Mouse (Mus musculus) monocyte, adult 5-6 weeks (primary cell): ENCODE data around the gene Tmem108. TPM values are rescaled to one million over a fixed set of nuclear protein-coding genes. Genes with fewer than 3 reads are reported as not detected.
A peak's percentile ranks its signal among the peaks of the same experiment; 100 is the strongest.

Source experiments
- ATAC-seq: fragments of 153-309, 156-312 bp; replicated peaks from 2 replicates; pipeline ENCODE4 v1.8.0; 2017; ENCODE audit warnings: mild to moderate bottlenecking; ENCODE audit not compliant: low TSS enrichment, insufficient number of reproducible peaks, severe bottlenecking, poor library complexity, low FRiP score
- total RNA-seq: library from RNA; stranded (forward); fragments of 200-1000, 200-491, 200-594 nt; gene quantifications from 3 replicates; pipeline ENCODE4 v1.2.3, GENCODE M21; 2017

Gene Tmem108
- total RNA-seq, 1 experiment from 2014 or later, result 0.48 TPM

DNA sequence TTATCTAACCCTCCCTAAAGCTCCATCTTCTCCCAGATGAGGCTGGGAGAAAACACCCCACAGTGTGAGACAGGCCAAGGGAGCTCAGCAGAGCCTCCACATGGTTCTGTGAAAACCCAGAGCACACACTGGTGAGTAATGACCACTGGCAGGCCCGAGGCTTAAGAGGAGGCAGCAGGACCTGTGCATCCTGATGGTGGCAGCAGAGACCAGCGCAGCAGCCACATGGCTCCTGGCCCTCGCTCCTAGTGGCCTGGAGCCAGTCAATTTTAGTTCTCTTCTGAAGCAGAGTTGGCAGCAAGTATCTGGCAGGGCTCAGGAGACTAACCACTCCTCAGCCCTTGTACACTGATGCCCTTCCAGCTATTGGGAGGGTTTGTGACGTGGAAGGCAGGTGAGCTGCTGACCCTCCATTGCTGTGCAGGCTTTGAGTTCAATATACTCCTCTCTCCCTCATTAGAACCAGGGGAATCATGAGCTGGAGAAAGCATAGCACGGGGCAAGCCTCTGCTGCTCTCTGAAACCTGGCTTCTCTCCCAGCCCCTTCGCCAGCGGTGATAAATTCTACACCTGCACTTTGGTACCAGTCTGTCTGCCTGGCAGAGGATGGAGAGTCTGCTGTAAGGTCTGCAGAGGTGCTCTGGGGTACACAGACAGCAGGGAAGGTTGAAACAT is 267.2 kb downstream of the Tmem108 start:
- ATAC-seq, result no peak

DNA sequence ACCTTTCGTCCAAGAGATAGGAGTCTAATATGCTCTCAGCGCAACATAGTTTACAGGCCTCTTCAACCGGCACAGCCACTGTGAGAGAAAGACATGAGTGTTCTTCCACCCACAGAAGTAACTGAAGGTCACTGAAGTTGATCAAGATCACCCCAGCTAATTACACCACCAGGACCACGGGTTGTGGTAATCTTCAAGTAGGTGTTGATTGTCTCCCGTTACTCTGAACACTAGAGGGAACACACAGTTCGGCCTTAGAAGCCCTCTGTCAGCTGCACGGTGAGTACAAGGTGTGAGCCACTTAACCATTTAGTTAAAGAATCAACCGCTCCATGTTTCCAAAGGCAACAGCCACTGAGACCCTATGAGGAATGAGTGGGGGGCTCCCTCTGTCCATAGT is 269.7 kb downstream of the Tmem108 start:
- ATAC-seq, result no peak

DNA sequence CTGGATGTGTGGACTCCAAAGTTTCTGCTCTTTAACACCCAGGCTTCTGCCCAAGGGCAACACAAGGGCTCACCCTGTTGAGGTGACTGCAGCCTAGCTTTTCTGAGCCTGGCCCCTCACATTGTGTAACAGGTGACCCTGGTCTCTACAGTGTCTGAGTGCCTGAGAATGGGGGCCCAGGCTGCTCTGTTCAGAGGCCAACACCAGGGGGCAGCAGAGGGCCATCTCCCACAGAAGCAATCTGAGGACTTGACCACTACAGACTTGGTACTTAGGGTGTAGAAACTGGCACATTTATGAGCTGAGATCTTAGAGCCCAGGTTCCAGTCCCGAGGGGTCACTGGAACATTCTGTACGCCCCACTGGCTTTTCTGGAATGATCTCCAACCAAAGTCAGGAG is 271.2 kb downstream of the Tmem108 start:
- ATAC-seq, result peak; percentile 47; the same call in 1 of the 2 replicates

DNA sequence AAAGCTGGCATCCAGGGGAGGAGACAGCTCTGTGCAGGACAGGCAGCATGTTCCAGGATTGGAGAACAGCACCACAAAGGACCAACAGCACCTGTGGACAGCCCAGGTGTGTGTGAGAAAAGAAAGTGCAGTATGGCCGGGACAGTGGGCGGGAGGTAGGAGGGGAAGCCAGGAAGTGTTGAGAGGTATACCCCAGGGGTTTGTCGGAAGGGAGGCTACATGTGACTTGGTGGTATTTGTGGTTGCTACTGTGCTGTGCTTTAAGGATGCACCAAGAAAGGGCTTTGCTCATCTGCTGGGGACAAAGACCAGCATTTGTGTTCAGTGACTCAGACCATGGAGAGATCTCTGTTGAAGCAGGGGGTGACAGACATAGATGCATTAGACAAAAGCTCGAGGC is 271.8 kb downstream of the Tmem108 start:
- ATAC-seq, result no peak

DNA sequence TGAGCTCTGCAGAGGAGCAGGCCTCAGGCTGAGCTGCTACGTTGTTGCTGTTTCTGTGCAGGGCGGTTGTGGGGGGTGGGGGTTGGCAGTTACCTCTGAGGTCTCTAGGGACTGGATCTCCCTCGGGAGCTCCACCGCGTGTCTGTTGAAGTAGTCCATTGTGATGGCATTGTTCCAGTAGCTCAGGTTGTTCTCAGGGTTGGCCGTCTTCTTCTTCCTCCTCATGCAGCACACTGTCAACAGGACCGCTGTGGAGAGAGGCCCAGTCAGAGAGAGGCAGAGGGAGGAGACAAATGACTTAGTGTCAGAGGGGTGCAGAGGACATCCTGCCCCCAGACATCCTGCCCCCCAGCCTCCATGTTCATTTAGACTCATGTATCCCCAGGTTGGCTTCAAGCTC is 272.5 kb downstream of the Tmem108 start:
- no peak for ATAC-seq

DNA sequence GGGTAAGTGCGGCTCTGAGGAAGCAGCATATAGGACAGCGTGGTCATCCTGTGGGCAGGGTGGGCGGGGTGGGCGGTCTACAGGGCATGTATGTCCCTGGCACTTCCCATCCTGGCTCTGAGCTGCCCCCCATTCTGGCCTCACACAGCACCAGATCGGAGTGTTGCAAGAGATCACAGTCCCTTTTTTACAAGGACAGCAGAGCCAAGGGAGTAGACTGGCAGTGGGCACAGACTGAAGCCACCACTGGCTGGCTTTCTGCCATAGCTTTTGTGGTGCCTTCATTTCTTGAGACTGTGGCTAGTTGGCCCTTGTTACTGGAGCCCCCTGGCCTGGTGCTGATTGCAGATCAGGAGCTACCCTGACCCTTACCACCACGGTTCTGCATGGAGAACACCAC is 275.4 kb downstream of the Tmem108 start:
- no peak for ATAC-seq

DNA sequence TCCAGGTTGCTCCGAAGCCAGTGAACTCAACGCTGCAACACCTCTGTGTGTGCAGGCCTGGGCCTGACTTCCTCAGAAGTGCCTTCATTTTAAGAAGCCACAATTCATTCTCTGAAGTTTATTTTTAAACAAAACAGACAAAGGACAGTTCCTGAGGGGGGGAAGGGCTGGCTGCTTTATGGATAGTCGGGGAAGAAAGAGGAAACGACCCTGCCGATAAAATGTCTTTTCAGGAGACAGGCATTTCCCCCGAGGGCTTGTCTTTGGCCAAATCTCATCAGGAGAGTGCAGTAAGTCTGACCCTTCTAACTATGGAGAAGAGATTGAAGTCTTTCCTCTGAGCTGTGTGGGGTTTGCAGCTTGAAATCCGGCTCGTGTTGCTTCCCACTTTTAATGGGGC is 276.0 kb downstream of the Tmem108 start:
- no peak for ATAC-seq

DNA sequence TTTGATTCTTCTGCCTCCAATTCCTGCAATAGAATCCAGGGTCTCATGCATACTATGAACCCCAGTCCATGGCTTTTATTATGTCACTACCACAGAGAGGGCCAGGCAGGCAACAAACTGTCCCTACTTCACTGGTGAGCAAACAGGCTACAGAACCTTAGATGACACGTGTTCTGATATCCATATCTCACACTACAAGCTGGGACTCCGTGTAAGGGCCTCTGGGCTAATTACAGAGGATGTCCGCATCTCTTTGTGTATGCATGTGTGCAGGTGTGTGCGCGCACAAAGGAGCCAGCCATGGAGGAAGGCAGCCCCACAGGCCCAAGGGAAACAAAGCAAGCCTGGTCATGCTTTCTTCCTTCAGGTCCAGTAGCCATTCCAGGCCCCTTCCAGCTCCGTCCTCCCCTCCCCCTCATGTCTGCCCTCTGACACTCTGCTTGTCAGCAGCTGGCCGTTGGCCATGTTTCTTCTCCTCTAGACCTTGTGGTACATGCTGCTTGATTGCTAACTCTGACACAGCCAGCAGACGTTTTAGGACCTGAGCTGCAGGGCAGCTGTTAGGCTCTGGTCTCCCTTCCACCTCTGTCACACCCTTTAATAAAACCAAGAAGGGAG is 280.9 kb downstream of the Tmem108 start:
- no peak for ATAC-seq

DNA sequence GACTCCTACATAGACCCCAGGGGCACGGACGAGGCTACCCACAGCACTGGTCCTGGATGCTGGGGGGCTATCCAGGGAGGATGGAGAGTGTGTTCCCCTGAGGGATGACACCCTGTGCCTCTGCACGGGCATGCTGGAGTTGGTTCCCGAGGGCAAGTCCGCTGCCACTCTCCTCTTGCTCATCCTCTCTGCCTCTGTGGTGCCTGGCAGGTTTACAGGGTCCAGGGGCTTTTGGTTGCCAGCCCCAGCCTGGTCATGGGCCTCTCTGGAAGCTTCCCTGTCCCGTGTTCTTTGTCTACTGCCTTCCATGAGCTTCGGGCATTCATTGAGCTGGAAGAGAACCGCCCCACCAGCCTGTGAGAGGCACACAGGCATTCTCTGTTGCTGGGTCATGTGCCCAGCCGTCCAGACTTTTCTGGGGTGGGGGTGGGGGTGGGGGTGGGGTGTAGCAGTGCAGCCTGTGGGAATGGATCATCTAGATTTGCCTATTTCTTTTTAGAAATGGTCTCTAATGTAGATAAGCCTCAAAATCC is 281.5 kb downstream of the Tmem108 start, which contains the start of gene Bfsp2:
Bfsp2 (minus strand) TSS at position 377 of the 533 bp plus-strand sequence.
- ATAC-seq, result no peak

DNA sequence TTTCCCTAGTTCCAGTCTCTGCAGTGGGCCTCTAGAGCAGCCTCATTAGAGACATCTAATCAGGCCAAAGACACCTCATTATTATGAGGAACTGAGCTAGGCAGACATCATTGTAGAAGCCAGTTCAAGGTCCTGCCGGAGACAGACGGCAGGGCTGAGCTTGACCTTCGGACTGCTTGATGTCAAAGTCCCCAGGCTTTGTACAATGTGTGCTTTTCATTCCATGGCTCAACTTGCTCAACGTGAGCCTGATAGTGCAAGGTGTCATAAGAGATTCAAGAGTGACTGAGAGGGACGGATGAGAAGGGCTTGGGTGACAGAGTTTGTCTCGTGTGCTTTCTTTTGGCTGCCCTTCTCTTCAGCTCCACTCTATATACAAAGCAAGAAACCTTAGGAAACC is 286.2 kb downstream of the Tmem108 start:
- ATAC-seq, result no peak

DNA sequence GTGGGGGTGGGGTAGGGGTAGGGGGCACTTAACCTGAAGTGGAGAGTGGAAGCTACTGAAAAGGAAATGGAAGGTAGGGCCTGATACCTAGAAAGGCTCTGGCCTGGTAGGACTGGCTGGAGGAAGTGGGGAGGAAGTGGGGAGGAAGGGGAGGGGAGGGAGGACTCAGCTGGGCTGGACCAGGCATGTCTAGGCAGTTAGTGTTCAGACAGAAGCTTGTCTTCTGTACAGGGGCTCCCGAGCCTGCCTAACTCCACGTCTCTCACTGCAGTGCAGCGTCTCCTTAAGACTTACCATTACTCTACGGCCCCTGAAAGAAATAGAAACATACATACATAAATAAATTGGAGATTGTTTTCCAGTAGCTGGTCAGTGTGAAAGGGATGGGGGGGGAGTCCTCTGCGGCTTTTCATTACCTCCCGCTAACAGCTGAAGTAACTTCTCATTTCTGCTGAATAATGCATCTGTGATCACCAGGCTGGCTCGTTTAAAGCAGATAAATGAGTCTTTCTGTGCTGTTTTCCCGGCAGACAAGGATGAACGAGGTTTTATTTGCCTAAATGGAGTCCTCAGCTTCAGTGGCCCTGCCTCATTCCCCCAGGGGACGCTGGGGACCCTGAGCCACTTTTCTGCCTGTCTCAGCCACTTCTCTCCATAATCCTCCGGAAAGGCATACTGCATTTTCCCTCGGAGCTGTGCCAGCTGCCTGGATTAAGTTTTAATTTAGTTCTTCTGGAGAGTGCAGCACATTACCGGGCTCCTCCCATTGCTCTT is 287.5 kb downstream of the Tmem108 start:
- no peak for ATAC-seq

DNA sequence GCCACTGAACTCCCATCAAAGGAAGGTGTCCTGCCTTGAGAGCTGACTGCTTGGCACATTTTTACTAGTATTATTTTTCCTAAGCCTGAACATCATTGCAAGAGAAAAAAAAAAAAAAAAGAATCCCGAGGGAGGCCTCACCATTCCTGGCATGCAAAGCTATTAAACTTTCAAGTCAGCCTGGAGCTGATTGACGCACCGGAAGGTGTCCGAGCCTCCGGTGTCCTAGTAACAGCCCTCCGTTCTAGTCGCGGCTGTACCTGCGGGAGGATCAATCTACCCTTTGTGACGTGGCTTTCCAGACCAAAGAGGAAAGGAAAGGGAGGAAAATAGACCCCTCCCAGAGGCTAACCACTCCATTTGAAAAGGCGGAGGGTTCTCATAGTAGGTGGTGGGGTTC is 289.9 kb downstream of the Tmem108 start:
- no peak for ATAC-seq

DNA sequence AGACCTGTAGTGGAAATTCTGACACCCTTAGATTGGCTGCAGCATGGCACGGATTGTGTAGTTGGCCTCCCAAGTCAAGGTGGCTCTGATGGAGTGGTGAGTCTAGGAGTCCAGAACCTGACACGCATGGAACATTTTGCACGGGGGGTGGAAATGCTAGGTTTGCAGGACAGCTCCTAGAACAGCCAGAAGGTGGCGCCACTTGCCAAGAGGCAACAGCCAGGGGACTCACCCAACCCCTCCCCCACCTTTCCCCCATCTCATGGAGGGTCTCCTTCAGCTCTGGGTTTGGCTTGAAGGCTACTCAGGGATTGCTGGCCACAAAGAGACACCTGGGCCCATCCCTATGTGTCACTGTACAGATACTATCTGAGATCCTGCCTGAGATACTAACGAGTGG is 292.1 kb downstream of the Tmem108 start:
- no peak for ATAC-seq

DNA sequence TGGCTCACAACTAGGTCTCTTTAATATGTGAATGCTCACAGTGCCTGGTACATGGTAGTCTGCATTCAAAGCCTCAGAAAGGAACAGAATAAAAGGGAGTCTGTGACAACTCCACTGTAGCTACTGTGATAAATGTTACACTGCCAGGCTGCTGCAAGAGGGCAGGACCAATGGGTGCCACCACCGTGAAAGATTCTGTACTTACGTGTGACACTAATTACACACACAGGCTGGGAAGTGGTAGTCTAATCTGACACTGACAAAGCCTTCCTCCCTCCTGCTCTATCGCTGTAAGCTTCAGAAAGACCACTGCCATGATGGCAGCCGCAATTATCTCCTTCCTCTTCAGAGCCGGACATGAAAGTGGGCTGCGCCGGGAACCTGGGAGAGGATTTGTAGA is 292.7 kb downstream of the Tmem108 start:
- no peak for ATAC-seq

DNA sequence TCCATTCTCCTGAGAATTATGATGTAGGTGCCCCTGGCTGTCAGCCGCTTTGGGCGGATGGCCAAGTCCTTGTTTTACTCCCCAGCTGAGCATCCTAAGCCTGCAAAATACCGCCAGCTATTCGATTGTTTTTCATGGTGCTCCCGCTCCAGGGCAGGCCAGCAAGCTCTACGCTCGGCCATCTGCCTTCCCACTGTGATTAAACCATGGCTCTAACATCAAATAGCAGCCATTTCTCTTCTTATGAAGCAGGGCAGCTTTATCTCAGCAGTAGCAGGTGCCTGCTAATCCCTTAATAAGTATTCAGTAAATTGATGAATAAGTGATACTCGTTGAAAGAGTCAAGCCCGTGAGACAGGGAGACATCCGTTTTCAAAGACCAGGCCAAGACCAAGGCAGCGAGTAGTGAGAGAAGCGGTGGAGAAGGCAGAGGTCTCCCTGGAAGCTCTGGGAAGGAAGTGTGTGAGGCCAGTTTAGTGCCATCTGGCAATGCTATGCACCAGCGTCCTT is 295.9 kb downstream of the Tmem108 start:
- no peak for ATAC-seq

DNA sequence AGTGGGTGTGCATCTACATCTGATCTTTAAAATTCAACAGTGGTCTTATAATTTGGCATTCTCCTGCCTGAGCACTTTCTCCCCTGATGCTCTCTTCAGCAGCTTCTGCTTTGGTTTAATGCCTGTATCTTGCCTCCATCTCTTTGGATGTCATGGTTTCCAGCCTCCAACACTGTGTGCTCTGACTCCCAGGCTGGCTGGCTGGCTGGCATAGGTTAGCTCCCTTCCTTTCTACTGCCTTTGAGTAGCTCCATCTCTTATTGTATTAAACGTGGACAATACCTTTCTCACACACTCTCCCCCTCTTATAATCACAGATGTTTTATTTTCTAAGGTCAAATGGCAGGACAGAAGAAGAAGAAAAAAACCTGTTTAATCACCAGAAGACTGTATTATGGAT is 296.3 kb downstream of the Tmem108 start:
- no peak for ATAC-seq

DNA sequence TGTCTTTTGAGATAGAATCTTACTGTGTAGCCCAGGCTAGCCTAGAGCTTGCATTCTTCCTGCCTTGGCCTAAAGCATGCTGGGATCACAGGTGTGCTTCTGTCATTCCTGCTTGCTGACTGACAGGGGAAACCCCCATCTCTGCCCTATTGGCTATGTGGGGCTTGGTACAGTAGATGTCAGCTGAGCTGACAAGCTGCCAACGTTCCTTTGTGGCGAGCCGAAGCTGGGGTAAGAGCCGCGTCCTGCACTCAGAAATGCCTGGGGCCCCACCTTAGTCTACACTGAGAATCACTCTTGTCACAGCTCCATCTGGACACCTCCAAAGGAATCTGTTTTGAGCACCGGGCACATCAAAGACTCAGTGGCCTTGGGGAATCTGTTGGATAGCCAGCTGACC is 297.8 kb downstream of the Tmem108 start:
- ATAC-seq, result no peak

DNA sequence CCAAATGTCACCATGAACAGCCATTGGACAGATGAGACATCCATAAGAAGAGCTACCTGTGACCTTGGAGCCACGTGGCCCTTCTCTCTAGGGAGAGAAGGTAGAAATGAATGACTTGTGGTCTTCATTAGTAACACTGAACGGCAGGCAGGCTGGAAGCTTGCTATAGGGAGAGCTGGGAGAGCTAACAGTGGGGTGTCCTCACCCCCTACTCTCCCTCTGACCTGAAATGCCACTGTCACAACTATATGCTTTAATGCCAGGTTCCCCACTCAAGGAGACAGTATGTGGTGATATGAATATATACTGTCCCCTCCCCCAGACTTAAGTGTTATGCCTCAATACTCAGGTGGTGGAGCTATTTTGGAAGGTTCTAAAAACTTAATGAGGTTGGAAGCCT is 301.8 kb downstream of the Tmem108 start:
- no peak for ATAC-seq

DNA sequence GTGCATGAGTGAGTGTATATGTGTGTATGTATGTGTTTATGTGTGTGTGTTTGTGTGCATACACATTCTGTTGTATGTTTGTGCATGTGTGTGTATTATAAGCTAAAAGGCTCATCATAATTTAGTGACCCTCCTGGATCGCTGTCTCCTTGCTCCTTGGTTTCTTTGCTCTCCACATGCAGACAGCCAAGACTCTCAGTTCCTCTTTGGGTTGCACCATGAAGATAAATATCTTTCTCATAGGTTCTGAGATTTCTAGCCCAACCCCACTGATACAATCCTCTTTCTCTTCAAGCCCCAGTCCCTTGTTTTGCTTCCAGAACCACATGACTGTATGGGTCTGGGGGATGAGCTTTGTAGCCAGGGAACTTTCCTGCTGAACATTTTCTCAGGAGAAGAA is 302.3 kb downstream of the Tmem108 start:
- ATAC-seq, result no peak
